17 mouse cellular contexts compared by ENCODE assay signal in the genomic region with DNA sequence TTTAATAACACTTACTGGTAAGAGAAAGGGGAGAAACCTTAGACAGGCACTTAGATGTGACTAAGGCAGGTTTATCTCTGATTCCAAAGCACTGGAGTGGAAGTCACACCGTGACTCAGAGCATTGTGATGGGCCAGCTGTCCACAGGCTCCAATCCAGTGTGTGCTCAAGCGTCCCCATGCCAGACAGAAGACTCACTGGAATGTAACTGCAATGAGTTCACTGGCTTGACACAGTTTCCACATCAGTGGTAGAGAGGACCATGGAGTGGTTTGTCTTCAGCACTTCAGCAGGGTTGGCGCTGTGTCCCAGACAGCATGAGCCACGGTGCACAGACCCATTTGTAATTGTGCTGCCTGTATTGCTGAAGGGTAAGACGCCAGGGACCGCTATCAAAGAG. TPM values are rescaled to one million over a fixed set of nuclear protein-coding genes. Genes with fewer than 3 reads are reported as not detected.
DNase-seq lines count a peak whose midpoint lies in the region; ATAC-seq and TF ChIP-seq lines count a peak whose summit lies in the region.
"Had no signal": no experiment of that assay in that cellular context is flagged by ENCODE, and none has a peak within 500 bp of the region (broad histone marks: within the 10 kb centered on the region; RNA-seq: fewer than 3 reads in every experiment).

No protein-coding gene starts in this region.

- no peak overlapping the region for H3K4me2 ChIP-seq in heart, embryonic 16.5 days (ENCODE audit: low read depth, low read length)
- H3K4me2 ChIP-seq: heart, embryonic 12.5 days; liver, embryonic 11.5 days had no signal

- H3K27me3 ChIP-seq in cerebellum, adult 2 months (ENCODE audit: control insufficient read depth, insufficient read depth, low read length): no peaks in the 10 kb centered on the region
- no peaks in the 10 kb centered on the region for H3K27me3 ChIP-seq in heart, embryonic 16.5 days (ENCODE audit: control insufficient read depth, insufficient read depth, low read length)
- H3K27me3 ChIP-seq in thymus, adult 2 months (ENCODE audit: control insufficient read depth, insufficient read depth, low read length): no peaks in the 10 kb centered on the region
- H3K27me3 ChIP-seq: heart, embryonic 12.5 days had no signal

- TF ChIP-seq POLR2A in cerebellum, adult 2 months (IDR thresholded peaks at IDR 0.05; ENCODE audit: borderline replicate concordance, insufficient read depth, low read length): no peak
- no peak for TF ChIP-seq POLR2A in thymus, adult 2 months (IDR thresholded peaks at IDR 0.05; ENCODE audit: control insufficient read depth, extremely low read depth, insufficient read depth, low read length, poor library complexity)

- WGBS in cerebellum, adult 2 months: 25% methylated on average over 6 of the region's 6 CpGs
- WGBS in heart, embryonic 16.5 days: 58% methylated on average over 6 of the region's 6 CpGs
- WGBS in thymus, adult 2 months: 93% methylated on average over 6 of the region's 6 CpGs

- peak; percentile 19 to 25 for DNase-seq in cerebellum, adult 2 months
- no peak for DNase-seq in cerebellum, adult 9-11 months
- DNase-seq in heart, postnatal 36 days: no peak
- DNase-seq in 3T3-L1 (ENCODE audit: low read depth, low spot score): peak; percentile 87
- DNase-seq in brain, adult 2 months (ENCODE audit: low read depth, low spot score): peak; percentile 57
- DNase-seq in thymus, adult 2 months: no peak
- DNase-seq in left cerebral cortex, adult 9 months (ENCODE audit: low spot score in 2 of 2): no peak
- DNase-seq: right cerebral cortex, postnatal 4 days had no signal

- intact Hi-C loops in heart, postnatal 36 days (cut with DNase I): no loop called here

- H3K9ac ChIP-seq in heart, embryonic 16.5 days (ENCODE audit: low read length): no peak overlapping the region
- H3K9ac ChIP-seq: heart, embryonic 12.5 days had no signal

- ATAC-seq in heart, embryonic 16.5 days (replicated peaks; ENCODE audit: extremely low read depth, insufficient read depth, low FRiP score): 0 out of 2 replicates have a peak, but pooled peaks have one; percentile 14
- ATAC-seq: CD4-positive, CD25-positive, alpha-beta regulatory T cell, adult 4 months; inflammation-experienced regulatory T-cells, adult 6 months had no signal

- H3K9me3 ChIP-seq in heart, embryonic 16.5 days (replicated peaks; ENCODE audit: control insufficient read depth, low read length): no peaks in the 10 kb centered on the region
- H3K9me3 ChIP-seq: heart, embryonic 12.5 days had no signal

- no peak overlapping the region for H3K4me3 ChIP-seq in cerebellum, adult 2 months (replicated peaks; ENCODE audit: insufficient read depth, low read depth, low read length)
- no peak overlapping the region for H3K4me3 ChIP-seq in heart, embryonic 16.5 days (ENCODE audit: low read length)
- H3K4me3 ChIP-seq in thymus, adult 2 months (ENCODE audit: control insufficient read depth, insufficient read depth, low read length): no peak overlapping the region
- H3K4me3 ChIP-seq: heart, embryonic 12.5 days had no signal

- no peaks in the 10 kb centered on the region for H3K4me1 ChIP-seq in cerebellum, adult 2 months (ENCODE audit: control insufficient read depth, insufficient read depth, low read length)
- peaks cover 2% of the 10 kb centered on the region; the same call in 1 of the 2 replicates for H3K4me1 ChIP-seq in heart, embryonic 16.5 days (ENCODE audit: control insufficient read depth, insufficient read depth, low read length)
- H3K4me1 ChIP-seq in thymus, adult 2 months (replicated peaks; ENCODE audit: control insufficient read depth, insufficient read depth, low read length): no peaks in the 10 kb centered on the region

- no peaks in the 10 kb centered on the region for H3K36me3 ChIP-seq in heart, embryonic 16.5 days (ENCODE audit: control insufficient read depth, insufficient read depth)
- no peaks in the 10 kb centered on the region for H3K36me3 ChIP-seq in thymus, adult 2 months (ENCODE audit: control insufficient read depth, insufficient read depth, low read length)
- H3K36me3 ChIP-seq: heart, embryonic 12.5 days had no signal

- no peak for TF ChIP-seq CTCF in cerebellum, adult 2 months (IDR thresholded peaks at IDR 0.05; ENCODE audit: borderline replicate concordance, insufficient read depth, low read depth, low read length)
- no peak for TF ChIP-seq CTCF in thymus, adult 2 months (IDR thresholded peaks at IDR 0.05; ENCODE audit: borderline replicate concordance, control insufficient read depth, extremely low read depth, insufficient read depth, low read length, poor library complexity)

- no peak overlapping the region for H3K27ac ChIP-seq in cerebellum, adult 2 months (ENCODE audit: insufficient read depth, low read length)
- H3K27ac ChIP-seq in heart, embryonic 16.5 days (ENCODE audit: low read length): no peak overlapping the region
- H3K27ac ChIP-seq in thymus, adult 2 months (ENCODE audit: control insufficient read depth, insufficient read depth, low read length): no peak overlapping the region

RNA-seq across cellular contexts. Expression of a gene that starts 18.6 kb away (rescaled TPM):
- 29.8 and 31.3 TPM in 2 replicates for polyA plus RNA-seq in cerebellum, adult 2 months (2012; rRNA removed)
- polyA plus RNA-seq in heart, embryonic 16.5 days (2015; fragmentation: Nextera tagmentation; extraction: Ambion mirVana): 59.3 and 67.2 TPM in 2 replicates
- total RNA-seq in heart, postnatal 36 days (2021): 10 to 100 TPM; 43.2 to 47.0 TPM
- 14.3 and 14.4 TPM in 2 replicates for polyA plus RNA-seq in thymus, adult 2 months (2012; rRNA removed)

RNA-seq across cellular contexts. Expression of a gene that starts 19.0 kb away (rescaled TPM):
- 1.1 and 1.6 TPM in 2 replicates for polyA plus RNA-seq in cerebellum, adult 2 months (2012; rRNA removed)
- polyA plus RNA-seq in heart, embryonic 16.5 days (2015; fragmentation: Nextera tagmentation; extraction: Ambion mirVana): 4.7 and 5.9 TPM in 2 replicates
- total RNA-seq in heart, postnatal 36 days (2021): 10 to 100 TPM; 21.6 to 23.5 TPM
- 1.8 and 2.1 TPM in 2 replicates for polyA plus RNA-seq in thymus, adult 2 months (2012; rRNA removed)
- total RNA-seq: megakaryocyte-erythroid progenitor cell, adult 5-6 weeks had no signal
- polyA plus RNA-seq: CD4-positive, CD25-positive, alpha-beta regulatory T cell, adult 4 months; inflammation-experienced regulatory T-cells, adult 6 months had no signal

RNA-seq across cellular contexts. Expression of a gene that starts 52.2 kb away (rescaled TPM):
- not detected in 2 replicates for polyA plus RNA-seq in cerebellum, adult 2 months (2012; rRNA removed)
- polyA plus RNA-seq in heart, embryonic 16.5 days (2015; fragmentation: Nextera tagmentation; extraction: Ambion mirVana): not detected in 2 replicates
- not detected for total RNA-seq in heart, postnatal 36 days (2021)
- polyA plus RNA-seq in thymus, adult 2 months (2012; rRNA removed): not detected in 2 replicates
- total RNA-seq: megakaryocyte-erythroid progenitor cell, adult 5-6 weeks had no signal
- polyA plus RNA-seq: CD4-positive, CD25-positive, alpha-beta regulatory T cell, adult 4 months; heart, embryonic 12.5 days; inflammation-experienced regulatory T-cells, adult 6 months; large intestine, adult 2 months; liver, embryonic 11.5 days; lung, embryonic 16.5 days; stomach, embryonic 14.5 days had no signal

Comparison
In these comparisons a context has a peak if more than half of its experiments do, and no peak if none do; other contexts are left out.
1. DNase-seq: peak in cerebellum, adult 2 months (2 of 2), 3T3-L1 (single experiment) and brain, adult 2 months (single experiment); none in cerebellum, adult 9-11 months (single experiment), heart, postnatal 36 days (0 of 2), thymus, adult 2 months (single experiment) and left cerebral cortex, adult 9 months (0 of 2).